Mouse (Mus musculus): ENCODE measurements around the gene Shc3.

The Shc3 gene

DNA sequence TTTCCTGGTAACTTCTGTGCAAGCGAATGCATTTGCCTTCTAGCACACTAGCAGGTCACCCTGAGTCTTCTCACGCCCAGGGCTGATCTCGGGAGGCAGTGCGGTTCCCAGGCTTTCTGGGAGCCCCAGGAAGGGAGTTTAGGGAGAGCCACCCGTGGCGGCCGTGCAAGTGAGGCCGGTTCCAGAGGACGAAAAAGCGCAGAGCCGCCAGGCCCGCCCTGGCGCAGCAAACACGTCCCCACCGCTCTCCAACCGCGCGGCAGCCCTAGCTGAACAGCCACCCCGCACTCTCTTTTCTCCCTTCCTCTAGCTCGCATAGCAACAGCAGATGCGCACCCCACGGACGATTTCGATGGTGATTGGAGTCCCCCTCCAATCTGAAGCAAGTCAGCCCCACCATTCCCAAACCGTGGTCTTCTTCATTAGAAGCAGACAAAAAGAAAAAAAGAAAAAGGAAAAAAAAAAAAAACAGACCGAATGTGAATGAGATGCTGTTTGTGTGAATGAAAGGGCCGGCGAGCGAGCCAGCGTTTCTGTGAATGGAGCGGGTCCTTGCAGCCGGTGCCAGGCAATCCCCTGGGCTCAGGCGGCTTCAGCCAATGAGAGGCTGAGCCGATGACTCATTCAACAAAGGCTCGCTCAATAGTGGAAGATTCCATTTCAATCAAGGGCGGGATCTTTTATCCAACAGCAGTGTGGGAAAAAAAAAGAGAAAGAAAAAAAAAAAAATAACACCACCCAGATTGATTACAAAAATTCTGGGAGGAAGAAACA, at the start of gene Shc3:
Gene Shc3, minus strand, starts transcription at position 509 of the 774 bp plus-strand sequence.
- in situ Hi-C loops (cut with MboI; ENCODE audit: low sequenced_read_pairs), result no loop called here

DNA sequence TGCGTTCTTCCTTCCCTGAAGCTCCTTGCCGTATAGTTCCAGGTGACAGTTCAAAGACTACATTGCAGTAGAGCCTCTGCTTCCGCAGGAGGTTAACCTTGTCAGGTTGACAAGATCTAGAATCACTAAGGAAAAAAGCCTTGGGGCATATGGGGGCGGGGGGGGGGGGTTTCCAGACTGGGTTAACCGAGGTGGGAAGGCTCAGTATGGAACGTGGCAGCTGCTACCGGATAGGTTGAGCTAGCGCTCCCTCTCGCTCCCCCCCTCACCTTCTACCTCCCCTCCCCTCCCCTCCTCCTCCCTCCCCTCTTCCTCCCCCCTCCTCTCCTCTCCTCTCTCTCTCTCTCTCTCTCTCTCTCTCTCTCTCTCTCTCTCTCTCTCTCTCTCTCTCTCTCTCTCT, 49.4 kb upstream of the Shc3 start:
- in situ Hi-C loops (cut with MboI; ENCODE audit: low sequenced_read_pairs), result loop anchor here (25.0 kb wide), 1 partner anchor 656 kb away; no protein-coding TSS in a partner anchor

DNA sequence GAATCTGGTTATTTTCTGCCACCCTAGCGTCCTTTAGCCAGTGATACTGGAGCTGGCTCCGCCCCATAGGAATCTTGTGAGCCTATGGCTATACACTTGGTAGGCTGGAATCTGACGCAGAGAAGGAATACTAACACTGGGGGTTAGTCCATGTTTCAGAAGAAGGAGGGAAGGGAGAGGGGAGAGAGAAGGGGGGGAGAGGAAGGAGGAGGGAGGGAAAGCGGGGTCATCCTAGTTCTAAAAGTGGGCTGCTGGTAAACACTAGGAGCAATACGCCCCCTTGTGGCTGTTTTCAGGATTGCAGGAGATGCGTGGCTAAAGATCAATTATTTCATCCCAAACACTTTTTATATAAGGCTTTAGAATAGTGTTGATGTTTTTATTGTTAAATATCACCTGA, 48.6 kb upstream of the Shc3 start:
- in situ Hi-C loops (cut with MboI; ENCODE audit: low sequenced_read_pairs), result loop anchor here (25.0 kb wide), 1 partner anchor 656 kb away; no protein-coding TSS in a partner anchor

DNA sequence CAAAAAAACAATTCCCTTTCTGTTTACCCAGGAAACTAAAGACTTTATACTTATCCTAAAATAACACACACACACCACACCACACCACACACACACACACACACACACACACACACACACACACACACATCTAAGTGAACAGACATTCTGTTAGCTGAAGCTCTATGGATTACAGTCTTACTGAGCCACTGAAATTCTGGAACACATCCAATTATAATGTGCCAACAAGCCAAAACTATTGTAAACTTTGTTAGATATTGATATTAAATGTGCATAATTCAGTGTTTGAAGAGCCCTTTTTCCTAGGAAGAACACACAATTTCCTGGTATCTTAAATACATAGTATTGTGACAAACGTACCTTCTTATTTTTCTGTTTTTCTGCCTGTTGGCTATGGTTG, 48.1 kb upstream of the Shc3 start:
- in situ Hi-C loops (cut with MboI; ENCODE audit: low sequenced_read_pairs), result loop anchor here (25.0 kb wide), 1 partner anchor 655 kb away; no protein-coding TSS in a partner anchor

DNA sequence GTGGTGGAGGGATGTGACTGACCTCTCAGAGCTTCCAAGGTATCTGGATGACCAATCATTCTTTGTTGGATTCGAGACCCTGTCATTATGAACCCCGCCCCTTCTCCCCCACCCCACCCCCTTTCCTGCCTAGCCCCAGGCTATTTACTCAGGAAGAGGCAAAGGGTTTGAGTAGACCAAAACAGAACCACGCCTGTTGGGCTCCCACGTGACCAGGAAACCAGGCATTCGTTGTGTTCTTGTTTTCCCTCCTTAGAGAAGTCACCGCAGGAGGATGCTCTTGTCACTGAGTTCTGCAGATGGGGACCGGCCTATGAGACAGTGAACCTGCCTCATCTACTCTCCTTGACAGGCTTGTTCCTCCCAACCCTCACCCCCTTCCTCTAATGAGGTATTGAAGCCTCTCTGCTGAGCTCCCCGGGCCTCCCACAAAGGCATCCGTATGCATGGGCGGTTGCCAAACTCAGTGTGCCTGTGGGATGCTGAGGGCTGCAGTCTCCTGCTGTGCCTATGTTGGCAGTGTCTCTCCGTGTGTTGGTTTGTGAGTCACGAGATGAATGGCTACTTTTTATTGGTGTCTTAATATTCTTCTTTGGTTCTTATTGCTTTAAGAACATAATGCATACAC, 47.3 kb upstream of the Shc3 start:
- in situ Hi-C loops (cut with MboI; ENCODE audit: low sequenced_read_pairs), result loop anchor here (25.0 kb wide), 1 partner anchor 654 kb away; no protein-coding TSS in a partner anchor

DNA sequence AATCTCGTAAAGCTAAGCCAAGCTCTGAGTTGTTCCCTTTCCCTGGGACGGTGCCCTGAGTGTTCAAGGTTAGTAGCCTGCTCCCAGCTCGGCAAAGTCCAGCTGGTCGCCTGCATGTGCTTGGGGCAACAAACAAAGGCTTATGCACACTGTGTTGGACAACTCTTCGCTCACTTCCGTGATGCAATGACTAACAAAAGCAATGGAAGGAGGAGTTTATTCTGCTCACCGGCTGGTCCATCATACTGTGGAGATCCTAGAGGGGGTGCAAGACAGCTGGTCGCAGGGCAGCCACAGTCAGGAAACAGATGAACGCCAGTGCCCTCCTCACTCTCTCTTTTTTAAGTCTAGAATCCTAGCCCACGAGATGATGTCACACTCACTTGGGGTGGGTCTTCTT, 46.6 kb upstream of the Shc3 start:
- in situ Hi-C loops (cut with MboI; ENCODE audit: low sequenced_read_pairs), result loop anchor here (25.0 kb wide), 1 partner anchor 654 kb away; no protein-coding TSS in a partner anchor

DNA sequence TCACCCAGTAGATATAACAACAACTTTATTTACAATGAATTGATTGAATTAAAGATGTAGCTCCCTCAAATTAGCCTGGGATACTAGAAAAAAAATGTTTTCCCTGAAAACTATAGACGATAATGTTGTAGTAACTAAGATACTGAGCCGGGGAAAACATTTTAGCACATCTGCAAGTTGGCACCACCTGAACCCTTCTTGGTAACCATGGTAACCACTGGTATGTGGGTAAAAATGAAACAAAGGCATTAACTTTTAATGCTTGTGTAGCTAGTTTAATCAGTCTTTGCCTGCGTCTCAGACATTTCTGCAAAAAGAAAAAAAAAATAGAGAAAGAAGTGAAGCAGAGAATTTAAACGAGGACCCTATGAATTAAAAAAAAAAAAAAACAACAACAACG, 42.3 kb upstream of the Shc3 start:
- in situ Hi-C loops (cut with MboI; ENCODE audit: low sequenced_read_pairs), result loop anchor here (25.0 kb wide), 1 partner anchor 649 kb away; no protein-coding TSS in a partner anchor

DNA sequence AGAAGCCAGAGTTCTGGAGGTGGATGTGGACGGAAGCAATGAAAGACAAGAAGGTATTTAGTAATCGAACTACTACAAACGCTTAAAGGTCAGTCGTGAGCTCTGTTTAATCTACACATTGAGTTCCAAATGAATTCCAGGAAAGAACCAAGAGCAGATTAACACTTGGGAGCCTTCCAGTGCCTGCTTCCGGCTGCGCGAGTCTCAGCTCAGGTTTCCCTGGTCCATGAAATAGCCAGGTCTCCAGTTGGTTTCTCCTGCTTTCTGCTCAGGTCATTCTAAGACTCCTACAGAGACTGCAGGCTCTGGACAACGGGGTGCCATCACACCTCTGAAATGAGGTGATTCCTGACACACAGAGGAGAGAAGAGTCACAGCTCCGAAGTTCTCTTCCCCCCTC, 41.8 kb upstream of the Shc3 start:
- in situ Hi-C loops (cut with MboI; ENCODE audit: low sequenced_read_pairs), result loop anchor here (25.0 kb wide), 1 partner anchor 649 kb away; no protein-coding TSS in a partner anchor

DNA sequence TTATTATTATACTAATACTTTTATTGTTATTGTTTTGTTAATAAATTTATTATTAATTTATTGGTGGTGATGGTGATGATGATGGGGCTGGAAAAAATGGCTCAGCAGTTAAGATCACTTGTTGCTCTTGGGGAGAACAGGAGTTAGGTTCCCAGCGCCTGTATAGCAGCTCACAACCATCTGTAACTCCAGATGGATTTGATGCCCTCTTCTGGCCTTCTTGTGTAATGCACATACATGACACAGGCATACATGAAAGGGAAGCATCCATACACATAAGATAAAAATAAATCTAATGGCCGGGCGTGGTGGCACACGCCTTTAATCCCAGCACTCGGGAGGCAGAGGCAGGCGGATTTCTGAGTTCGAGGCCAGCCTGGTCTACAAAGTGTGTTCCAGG, 40.0 kb upstream of the Shc3 start:
- in situ Hi-C loops (cut with MboI; ENCODE audit: low sequenced_read_pairs), result loop anchor here (25.0 kb wide), 1 partner anchor 647 kb away; no protein-coding TSS in a partner anchor

DNA sequence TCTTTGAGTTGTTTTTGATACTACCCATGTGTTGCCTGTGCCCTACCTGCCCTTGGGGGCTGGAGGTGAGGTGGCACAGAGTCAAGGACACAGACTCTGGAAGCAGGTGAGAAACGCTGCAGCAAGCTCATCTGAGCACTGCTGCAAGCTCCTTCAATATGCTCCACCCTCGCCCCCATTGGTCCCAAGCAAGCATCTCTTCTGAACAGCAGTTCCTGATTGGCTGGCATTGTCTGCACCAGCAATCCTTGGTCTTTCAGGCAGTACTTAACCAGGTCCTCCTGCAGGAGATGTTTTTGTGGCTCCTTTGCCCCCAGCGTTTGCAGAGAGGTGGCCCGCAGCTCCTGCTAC, 34.6 kb upstream of the Shc3 start:
- in situ Hi-C loops (cut with MboI; ENCODE audit: low sequenced_read_pairs), result loop anchor here (25.0 kb wide), 1 partner anchor 642 kb away; no protein-coding TSS in a partner anchor

DNA sequence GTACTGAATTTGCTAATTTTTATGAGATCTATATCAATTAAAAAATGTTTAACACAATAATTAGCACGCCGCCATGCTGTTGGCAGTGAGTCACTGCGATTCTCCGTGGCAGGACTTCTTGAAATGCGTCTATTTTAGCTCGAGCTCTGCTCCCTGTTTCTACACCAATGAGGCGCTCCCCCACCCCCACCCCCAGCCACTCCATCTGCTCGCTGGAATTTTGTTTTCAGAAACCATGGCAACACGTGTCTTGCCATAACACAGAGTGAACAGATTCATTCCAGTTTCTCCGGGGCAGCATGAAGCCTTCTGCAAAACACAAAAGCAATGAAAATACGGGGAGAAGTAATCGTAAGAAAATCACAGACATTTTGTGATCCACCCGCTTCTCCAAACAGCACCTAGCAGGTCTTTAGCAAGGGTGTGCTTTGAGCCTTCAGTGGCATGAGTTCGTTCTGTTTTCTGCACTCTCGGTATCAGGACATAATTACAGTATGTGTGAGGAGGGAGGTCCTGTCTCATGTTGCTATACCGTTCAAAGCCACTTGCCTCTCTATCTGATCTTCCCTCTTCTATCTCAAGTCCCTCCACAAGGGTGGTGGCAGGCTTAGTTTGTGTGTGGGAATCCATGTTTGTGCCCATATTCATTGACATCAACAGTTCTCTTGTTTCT, 34.1 kb upstream of the Shc3 start:
- in situ Hi-C loops (cut with MboI; ENCODE audit: low sequenced_read_pairs), result loop anchor here (25.0 kb wide), 1 partner anchor 641 kb away; no protein-coding TSS in a partner anchor

DNA sequence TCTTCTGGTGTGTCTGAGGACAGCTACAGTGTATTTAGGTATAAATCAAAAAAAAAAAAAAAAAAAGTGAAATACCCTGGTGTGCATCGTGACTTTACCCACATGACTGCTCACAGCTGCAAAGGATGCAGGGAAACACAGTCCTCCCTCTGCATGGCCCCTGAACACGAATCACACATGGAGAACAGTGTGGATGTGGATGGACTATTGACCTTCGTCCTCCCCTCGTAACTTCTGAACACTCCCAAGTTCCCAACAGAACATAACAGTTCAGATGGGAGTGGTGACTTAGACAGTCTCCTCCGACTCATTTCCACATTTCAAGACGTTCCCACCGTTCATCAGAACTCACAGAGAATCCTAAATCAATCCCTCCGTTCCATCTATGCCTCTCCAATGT, 33.5 kb upstream of the Shc3 start:
- in situ Hi-C loops (cut with MboI; ENCODE audit: low sequenced_read_pairs), result loop anchor here (25.0 kb wide), 1 partner anchor 640 kb away; no protein-coding TSS in a partner anchor

DNA sequence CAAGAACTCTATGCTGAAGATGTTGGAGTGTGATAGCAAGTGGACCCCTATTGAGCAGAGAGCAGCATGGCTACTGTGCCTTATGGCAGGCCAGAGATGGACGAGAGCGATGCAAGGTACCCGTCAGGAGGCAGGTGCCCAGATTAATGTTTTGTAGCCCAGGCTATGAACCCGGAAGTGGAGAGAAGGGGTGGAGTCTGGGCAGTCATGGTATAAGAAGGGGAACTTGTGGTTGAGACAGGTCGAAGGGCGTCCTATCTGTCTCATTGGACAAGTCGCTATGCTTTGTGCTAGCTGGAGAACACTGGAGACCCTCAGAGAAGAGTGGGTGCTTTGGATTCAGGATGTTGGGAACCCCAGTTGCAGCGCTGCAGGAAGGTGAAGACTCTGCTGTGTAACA, 30.9 kb upstream of the Shc3 start:
- in situ Hi-C loops (cut with MboI; ENCODE audit: low sequenced_read_pairs), result loop anchor here (25.0 kb wide), 1 partner anchor 638 kb away; no protein-coding TSS in a partner anchor

DNA sequence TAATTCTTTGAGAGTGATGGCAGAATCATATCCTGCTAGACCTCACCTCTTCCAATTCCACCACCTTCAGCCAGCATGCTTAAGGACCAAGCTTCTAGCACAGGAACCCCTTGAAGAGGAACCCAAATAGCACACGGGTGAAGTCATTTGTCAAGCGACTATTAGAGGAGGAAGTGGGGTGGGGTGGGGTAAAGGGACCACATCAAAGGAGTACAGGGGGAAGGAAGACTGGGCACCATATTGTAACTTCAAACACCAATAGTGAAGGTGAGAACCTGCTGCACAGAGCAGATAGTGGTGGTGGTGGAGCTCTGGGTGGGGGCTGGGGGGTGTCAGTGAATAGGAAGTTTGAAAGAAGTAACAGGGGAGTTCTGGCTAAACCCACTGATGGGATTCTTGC, 28.8 kb upstream of the Shc3 start:
- in situ Hi-C loops (cut with MboI; ENCODE audit: low sequenced_read_pairs), result no loop called here

DNA sequence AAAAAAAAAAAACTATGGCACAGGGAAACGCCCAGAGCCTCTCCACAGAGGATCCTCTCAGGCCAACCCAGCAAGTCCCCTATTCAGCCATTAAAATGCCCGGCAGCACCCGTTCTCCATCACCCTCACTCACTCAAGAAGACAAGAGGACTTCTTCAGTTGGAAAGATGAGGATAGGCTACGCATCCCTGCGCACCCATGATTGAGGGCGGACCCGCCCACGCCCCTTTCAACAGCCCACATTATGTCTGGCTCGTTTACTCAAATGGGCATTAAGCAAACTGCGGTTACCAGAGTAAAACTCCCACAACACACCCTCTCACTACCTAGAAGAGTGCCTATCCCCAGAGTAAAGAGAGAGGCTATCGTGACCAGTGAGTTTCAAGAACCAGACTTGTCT, 26.2 kb upstream of the Shc3 start:
- in situ Hi-C loops (cut with MboI; ENCODE audit: low sequenced_read_pairs), result no loop called here

DNA sequence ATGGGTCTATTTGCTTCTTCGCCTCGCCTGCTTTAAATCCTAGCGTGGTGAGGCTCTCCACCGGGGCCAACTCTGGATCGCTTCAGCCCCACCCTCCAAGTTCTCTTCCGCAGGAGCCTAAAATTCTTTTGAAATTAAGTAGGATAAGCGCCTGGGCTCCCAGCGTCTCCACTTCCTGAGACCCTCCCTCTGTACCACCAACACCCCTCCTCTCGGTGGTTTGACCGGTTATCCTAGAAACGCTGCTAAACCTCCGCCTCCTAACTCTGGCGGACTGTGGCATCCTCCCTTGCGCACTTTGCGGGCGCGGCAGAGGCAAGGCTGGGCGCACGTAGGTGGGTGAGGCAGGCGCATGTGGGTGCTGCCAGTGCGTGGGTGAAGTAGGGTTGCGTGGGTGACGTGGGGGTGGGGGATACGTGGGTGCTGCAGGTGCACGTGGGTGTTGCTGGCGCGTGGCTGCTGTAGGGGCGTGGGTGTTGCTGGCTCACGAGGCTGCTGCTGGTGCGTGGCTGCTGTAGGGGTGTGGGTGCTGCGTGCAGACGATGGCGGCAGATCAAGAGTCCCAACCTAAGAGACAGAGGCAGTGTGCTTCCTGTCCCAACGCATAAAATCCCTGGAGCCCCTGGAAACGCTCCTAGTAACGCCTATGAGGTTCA, 25.6 kb upstream of the Shc3 start:
- in situ Hi-C loops (cut with MboI; ENCODE audit: low sequenced_read_pairs), result no loop called here

DNA sequence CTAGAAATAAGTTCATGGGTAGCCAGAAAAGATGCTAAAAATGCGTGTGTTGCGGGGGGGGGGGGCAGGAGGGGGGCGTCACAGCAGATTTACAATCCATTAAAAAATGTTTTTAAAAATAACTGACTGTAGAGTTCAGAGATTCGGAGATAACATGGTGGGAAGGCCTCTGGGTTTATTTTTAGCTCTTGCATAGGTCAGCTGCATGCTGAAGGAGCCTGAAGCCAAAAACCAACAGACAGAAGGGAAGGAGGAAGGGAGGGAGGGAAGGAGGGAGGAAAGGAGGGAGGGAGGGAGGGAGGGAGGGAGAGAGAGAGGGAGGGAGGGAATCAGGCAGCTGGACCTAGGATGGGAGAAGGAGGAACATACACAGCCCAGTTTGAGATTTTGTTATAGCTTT, 18.8 kb upstream of the Shc3 start:
- in situ Hi-C loops (cut with MboI; ENCODE audit: low sequenced_read_pairs), result no loop called here

DNA sequence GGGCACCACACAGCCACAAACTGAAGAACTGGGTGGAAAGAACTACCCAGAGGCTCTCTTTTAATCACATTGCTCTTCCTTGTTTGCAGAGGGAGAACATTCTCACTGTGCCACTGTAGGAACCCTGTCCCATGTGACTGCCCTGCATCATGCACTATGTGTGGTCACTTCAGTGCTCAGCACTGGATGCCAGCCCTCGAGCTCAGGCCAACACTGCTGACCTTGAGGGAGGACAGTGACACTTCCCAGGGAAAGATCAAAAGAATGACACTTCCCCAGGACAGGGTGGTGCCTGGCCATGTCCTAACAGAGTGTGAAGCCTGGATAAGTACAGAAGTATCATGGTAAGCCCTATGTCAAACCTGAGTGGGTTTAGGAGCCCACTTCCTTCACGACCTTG, 13.0 kb upstream of the Shc3 start:
- in situ Hi-C loops (cut with MboI; ENCODE audit: low sequenced_read_pairs), result no loop called here

DNA sequence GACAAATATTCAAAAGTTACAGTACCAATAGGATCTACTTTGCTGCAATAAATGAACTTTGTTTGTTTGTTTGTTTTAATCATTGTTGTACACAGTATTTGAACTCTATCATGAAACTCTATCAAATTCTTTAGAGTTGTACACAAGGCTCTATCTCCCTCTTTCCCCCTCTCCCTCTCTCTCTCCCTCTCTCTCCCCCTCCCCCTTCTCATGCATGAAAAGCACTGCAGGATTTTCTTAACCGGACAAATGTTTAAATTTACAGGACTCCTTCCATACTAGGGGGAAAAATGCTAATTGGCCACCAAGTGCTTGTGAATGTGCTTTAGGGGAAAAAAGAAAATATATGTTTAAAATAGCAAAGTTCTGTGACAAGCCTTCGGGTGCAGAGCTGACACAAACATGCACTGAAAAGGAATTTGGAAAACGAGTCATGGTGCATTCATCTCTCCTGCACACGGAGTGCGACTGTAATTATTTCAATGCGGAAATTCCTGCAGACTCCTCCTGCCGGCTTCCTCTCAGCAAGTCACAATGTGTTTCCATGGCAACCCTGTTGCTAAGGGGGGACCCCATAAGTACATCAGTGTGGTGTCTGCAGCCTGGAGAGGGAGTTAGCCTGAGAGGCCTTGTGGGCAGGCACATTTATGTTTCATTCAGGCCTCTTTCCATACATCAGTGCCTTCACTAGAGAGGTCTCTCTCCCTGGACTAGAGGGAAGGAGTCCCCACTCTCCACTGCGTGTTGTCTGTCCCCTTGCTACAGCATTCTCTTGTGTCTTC, 11.2 kb upstream of the Shc3 start:
- in situ Hi-C loops (cut with MboI; ENCODE audit: low sequenced_read_pairs), result no loop called here

DNA sequence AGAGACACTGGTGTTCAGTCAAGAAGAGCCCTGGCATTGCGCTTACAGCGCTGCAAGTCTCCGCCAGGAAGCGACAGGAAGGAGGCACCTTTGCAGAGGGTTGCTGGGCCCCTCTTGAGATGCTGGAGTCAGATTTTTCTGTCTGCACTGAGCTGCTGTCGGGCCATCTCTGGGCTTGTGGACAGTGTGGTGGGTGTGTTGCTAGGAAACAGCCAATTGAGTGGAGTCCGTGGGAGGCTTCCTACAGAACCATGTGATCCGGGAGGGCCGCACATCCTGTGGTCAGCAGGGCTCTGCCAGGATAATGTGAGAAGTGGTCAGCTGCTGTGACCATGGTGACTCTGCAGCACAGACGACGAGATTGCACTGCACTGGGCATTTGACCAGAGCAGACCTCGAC, 4.6 kb upstream of the Shc3 start:
- in situ Hi-C loops (cut with MboI; ENCODE audit: low sequenced_read_pairs), result no loop called here
